Mouse (Mus musculus): ENCODE results near the gene Eps15l1. TPM values are rescaled to one million over a fixed set of nuclear protein-coding genes. Genes with fewer than 3 reads are reported as not detected.
A peak's percentile ranks its signal among the peaks of the same experiment; 100 is the strongest.

The Eps15l1 gene
- 52.6 and 54.2 TPM in 2 replicates for polyA plus RNA-seq (2015; fragmentation: Nextera tagmentation; extraction: Ambion mirVana)

DNA sequence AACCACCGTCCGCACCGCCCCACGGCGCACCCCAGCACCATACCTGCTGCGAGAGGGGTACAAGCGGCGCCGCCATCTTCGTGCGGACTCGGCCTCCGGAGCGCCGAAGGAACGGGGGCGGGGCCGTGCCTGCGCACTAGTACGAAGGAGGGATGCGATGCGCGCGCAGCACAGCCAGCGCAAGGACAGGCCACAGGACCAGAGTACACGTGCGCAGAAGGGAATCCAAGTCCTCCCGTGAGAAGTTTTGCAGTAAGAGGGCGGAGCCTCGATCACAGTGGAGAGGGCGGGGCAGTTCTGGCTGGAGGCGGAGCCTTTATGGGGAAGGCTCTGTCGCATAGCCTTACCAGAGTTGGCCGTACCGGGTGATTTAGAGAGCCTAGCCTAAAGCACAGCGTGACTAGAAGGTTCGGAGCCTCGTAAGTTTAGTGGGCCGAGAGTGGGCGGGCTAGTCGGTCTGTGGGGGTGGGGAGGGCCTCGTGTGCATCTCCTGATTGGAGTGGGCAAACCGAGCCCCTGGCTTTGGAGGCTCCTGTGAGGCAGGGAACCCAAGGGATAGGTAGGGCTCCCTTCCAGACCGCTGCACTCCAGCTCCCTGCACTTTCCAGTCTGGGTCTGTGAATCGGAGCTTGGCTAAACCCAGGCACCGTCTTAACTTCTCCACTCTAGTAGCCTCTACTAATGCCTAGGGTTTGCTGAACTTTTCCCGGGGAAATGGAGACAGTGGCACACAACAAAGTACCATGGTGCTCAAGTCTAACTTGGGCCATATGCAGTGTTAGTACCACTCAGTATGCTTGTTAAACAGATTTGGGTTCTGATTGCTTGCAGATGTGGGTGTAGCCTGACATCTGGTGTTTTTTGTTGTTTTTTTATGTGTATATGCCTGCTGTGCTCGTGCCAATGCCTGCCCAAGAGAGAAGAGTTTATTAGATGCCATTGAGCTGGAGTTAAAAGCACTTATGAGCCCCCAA is at the start of gene Eps15l1:
Gene Eps15l1 (minus strand): TSS at position 99 of the 974 bp plus-strand sequence.
- H3K4me1 ChIP-seq (ENCODE audit: control insufficient read depth, insufficient read depth, low read length): peaks cover 23% of the 10 kb centered on the region
- H3K4me2 ChIP-seq (ENCODE audit: low read depth, low read length): peak within 1 kb of the TSS; percentile 73
- no peaks in the 10 kb centered on the region for H3K36me3 ChIP-seq (ENCODE audit: control insufficient read depth, insufficient read depth, low read length)
- under 1% methylated on average over 48 of the region's 48 CpGs for WGBS
- H3K27ac ChIP-seq (ENCODE audit: low read length): peak within 1 kb of the TSS; percentile 90
- no peaks in the 10 kb centered on the region for H3K9me3 ChIP-seq (replicated peaks; ENCODE audit: control insufficient read depth, low read length)
- ATAC-seq (ENCODE audit: insufficient read depth, low FRiP score): peak; percentile 98
- peak within 1 kb of the TSS; percentile 78 for H3K4me3 ChIP-seq (replicated peaks; ENCODE audit: low read length)
- H3K9ac ChIP-seq (ENCODE audit: low read length): peak within 1 kb of the TSS; percentile 94
- H3K27me3 ChIP-seq (ENCODE audit: control insufficient read depth, insufficient read depth, low read length): no peaks in the 10 kb centered on the region

DNA sequence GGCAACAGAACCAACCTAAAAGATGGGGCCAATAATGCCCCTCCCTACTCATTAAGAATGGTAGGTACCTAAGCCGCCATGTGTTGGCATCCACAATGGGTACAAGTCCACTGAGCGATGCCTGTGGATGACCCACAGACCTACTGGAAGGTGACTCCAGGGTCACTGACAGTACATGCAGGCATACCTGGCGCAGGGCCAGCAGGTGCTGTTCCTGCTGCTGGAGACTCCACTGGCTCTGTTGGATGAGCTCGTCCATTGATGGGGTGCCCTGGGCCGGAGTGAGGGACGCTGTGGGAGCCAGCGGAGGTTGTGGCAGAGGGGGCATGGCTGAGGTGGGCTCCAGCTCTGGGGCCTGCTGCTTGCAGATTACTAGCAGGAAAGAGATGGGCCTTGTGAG is 49.4 kb upstream of the Eps15l1 start:
- Histone ChIP-seq H3K4me3 (replicated peaks; ENCODE audit: low read length) (no peak overlapping the region), H3K9me3 (replicated peaks; ENCODE audit: control insufficient read depth, low read length) (no peaks in the 10 kb centered on the region), H3K9ac (ENCODE audit: low read length) (no peak overlapping the region), H3K4me1 (ENCODE audit: control insufficient read depth, insufficient read depth, low read length) (peaks cover 8% of the 10 kb centered on the region), H3K36me3 (ENCODE audit: control insufficient read depth, insufficient read depth, low read length) (peaks cover 55% of the 10 kb centered on the region), H3K27ac (ENCODE audit: low read length) (no peak overlapping the region), H3K27me3 (ENCODE audit: control insufficient read depth, insufficient read depth, low read length) (no peaks in the 10 kb centered on the region), H3K4me2 (ENCODE audit: low read depth, low read length) (no peak overlapping the region)
- WGBS: 91% methylated on average over 7 of the region's 7 CpGs
- ATAC-seq (ENCODE audit: insufficient read depth, low FRiP score): no peak

DNA sequence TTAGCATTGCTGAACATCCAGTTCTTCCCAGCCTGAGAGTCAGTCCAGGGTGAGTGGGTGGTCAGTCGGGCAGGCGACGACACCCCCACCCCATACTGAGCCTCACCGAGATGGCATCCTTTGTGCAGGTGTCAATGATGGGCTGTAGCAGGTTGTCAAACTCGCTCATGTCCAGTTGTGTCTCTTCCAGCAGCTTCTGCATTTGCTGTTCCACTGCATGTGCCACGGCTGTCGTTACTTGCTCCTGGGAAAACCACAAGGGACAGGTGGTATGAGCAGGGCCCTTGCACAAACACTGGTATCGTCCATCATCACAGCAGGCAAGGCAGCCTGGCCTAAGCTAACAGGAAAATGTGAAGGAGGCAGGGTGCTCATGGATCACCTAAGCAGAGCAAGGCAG is 48.7 kb upstream of the Eps15l1 start:
- Histone ChIP-seq H3K4me2 (ENCODE audit: low read depth, low read length) (no peak overlapping the region), H3K4me1 (ENCODE audit: control insufficient read depth, insufficient read depth, low read length) (peaks cover 7% of the 10 kb centered on the region), H3K27ac (ENCODE audit: low read length) (no peak overlapping the region), H3K36me3 (ENCODE audit: control insufficient read depth, insufficient read depth, low read length) (peaks cover 55% of the 10 kb centered on the region), H3K9ac (ENCODE audit: low read length) (no peak overlapping the region), H3K9me3 (replicated peaks; ENCODE audit: control insufficient read depth, low read length) (no peaks in the 10 kb centered on the region), H3K4me3 (replicated peaks; ENCODE audit: low read length) (no peak overlapping the region), H3K27me3 (ENCODE audit: control insufficient read depth, insufficient read depth, low read length) (no peaks in the 10 kb centered on the region)
- 92% methylated on average over 8 of the region's 8 CpGs for WGBS
- no peak for ATAC-seq (ENCODE audit: insufficient read depth, low FRiP score)

DNA sequence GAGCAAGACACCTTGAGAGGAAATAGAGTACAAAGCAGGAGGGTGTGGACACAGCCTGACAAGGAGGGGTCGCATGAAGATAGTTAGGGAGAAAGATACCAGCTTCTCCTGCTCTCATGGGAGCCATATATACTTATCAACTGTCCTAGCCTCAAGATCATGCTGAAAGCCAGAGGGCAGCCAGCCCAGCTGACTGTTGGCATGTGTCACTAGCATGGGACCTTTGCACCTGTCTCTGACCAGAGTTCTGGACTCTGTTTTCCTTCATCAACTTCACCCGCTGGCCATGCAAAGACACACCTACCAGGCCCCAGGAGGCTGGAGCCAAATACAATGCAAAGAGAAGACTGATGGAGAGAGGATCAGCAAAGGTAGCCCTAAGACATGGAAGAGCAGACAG is 48.0 kb upstream of the Eps15l1 start:
- Histone ChIP-seq H3K27ac (ENCODE audit: low read length) (no peak overlapping the region), H3K4me1 (ENCODE audit: control insufficient read depth, insufficient read depth, low read length) (peaks cover 7% of the 10 kb centered on the region), H3K9ac (ENCODE audit: low read length) (no peak overlapping the region), H3K27me3 (ENCODE audit: control insufficient read depth, insufficient read depth, low read length) (no peaks in the 10 kb centered on the region), H3K9me3 (replicated peaks; ENCODE audit: control insufficient read depth, low read length) (no peaks in the 10 kb centered on the region), H3K36me3 (ENCODE audit: control insufficient read depth, insufficient read depth, low read length) (peaks cover 55% of the 10 kb centered on the region), H3K4me3 (replicated peaks; ENCODE audit: low read length) (no peak overlapping the region), H3K4me2 (ENCODE audit: low read depth, low read length) (no peak overlapping the region)
- 87% methylated on average over 2 of the region's 2 CpGs for WGBS
- ATAC-seq (ENCODE audit: insufficient read depth, low FRiP score): no peak

DNA sequence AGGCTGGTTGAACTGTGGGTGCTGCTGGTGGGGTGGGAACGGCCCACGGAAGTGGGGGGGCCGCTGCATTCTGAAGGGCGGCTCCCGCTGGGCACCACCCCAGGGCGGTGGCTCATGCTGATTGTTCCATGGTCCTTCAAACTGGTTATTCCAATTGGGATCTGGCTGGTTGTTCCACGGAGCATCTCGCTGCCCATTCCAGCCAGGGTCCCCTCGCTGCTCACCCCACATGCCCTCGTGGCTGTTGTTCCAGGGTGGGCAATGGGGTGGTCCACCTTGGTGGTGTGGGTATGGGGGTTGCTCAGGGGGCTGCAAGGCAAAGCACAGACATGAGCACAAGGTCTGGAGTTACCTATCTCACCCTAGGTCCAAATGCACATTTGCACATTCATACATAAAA is 43.0 kb upstream of the Eps15l1 start:
- peaks cover 61% of the 10 kb centered on the region for H3K36me3 ChIP-seq (ENCODE audit: control insufficient read depth, insufficient read depth, low read length)

DNA sequence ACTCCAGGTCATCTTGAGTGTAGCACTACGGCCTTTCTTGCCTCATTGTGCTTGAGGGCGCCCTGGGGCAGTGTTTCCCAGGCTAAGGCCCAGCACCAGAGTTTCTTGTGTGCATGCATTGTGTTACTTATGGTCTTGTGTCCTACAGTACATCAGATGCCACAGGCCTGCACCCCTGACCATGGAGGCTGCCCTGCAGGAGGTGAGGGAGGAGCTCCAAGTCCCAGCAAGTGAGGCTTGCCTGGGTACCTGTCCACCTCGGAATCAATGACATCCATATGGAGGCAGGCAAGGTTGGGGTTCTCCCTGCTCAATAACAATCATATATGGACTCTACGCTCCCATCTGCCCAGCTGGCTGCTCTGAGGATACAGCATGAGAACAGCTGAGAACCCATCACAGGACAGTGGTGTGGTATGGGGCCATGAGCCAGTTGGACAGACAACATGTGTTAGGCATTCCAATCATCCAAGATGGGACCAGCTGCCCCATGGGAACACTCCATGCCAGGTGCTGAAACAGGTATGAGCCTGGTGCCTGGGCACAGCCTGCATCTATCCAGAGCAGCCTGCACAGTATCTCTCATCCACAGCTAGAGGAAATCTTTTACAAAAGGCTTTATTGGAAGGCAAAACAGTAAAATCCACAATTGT is 38.7 kb upstream of the Eps15l1 start:
- peaks cover 38% of the 10 kb centered on the region for H3K36me3 ChIP-seq (ENCODE audit: control insufficient read depth, insufficient read depth, low read length)
- no peak overlapping the region for H3K4me3 ChIP-seq (replicated peaks; ENCODE audit: low read length)
- ATAC-seq (ENCODE audit: insufficient read depth, low FRiP score): no peak
- H3K4me1 ChIP-seq (ENCODE audit: control insufficient read depth, insufficient read depth, low read length): no peaks in the 10 kb centered on the region
- 89% methylated on average over 4 of the region's 4 CpGs for WGBS
- no peak overlapping the region for H3K9ac ChIP-seq (ENCODE audit: low read length)
- H3K9me3 ChIP-seq (replicated peaks; ENCODE audit: control insufficient read depth, low read length): no peaks in the 10 kb centered on the region
- H3K27me3 ChIP-seq (ENCODE audit: control insufficient read depth, insufficient read depth, low read length): no peaks in the 10 kb centered on the region
- no peak overlapping the region for H3K27ac ChIP-seq (ENCODE audit: low read length)
- no peak overlapping the region for H3K4me2 ChIP-seq (ENCODE audit: low read depth, low read length)

More for the DNA sequence above, 43.0 kb upstream of the Eps15l1 start:
- Histone ChIP-seq H3K27me3 (ENCODE audit: control insufficient read depth, insufficient read depth, low read length) (no peaks in the 10 kb centered on the region), H3K9me3 (replicated peaks; ENCODE audit: control insufficient read depth, low read length) (no peaks in the 10 kb centered on the region), H3K4me2 (ENCODE audit: low read depth, low read length) (no peak overlapping the region), H3K4me3 (replicated peaks; ENCODE audit: low read length) (no peak overlapping the region), H3K27ac (ENCODE audit: low read length) (no peak overlapping the region), H3K4me1 (ENCODE audit: control insufficient read depth, insufficient read depth, low read length) (no peaks in the 10 kb centered on the region), H3K9ac (ENCODE audit: low read length) (no peak overlapping the region)
- 93% methylated on average over 10 of the region's 10 CpGs for WGBS
- ATAC-seq (ENCODE audit: insufficient read depth, low FRiP score): no peak

DNA sequence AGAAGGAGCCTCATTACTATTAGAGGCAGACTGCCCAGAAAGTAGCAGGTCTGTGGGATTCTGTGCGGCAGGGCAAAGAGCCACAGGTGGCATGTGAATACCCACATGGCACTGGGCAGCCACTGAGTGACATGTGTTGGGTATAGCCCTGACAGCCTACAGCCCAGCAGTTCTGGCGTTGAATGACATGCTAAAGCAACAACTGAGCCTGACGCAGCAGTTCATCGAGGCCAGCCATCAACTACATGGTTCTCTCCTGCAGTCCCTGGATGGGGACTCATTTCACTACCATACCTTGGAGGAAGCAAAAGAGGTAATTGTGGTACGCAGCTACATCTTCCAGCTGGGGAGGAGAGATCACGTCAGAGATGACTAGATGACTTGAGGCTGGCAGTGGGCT is 37.2 kb upstream of the Eps15l1 start:
- no peak for ATAC-seq (ENCODE audit: insufficient read depth, low FRiP score)
- Histone ChIP-seq H3K9ac (ENCODE audit: low read length) (no peak overlapping the region), H3K9me3 (replicated peaks; ENCODE audit: control insufficient read depth, low read length) (no peaks in the 10 kb centered on the region), H3K4me2 (ENCODE audit: low read depth, low read length) (no peak overlapping the region), H3K36me3 (ENCODE audit: control insufficient read depth, insufficient read depth, low read length) (peaks cover 37% of the 10 kb centered on the region), H3K27ac (ENCODE audit: low read length) (no peak overlapping the region), H3K27me3 (ENCODE audit: control insufficient read depth, insufficient read depth, low read length) (no peaks in the 10 kb centered on the region), H3K4me1 (ENCODE audit: control insufficient read depth, insufficient read depth, low read length) (no peaks in the 10 kb centered on the region), H3K4me3 (replicated peaks; ENCODE audit: low read length) (no peak overlapping the region)
- 82% methylated on average over 6 of the region's 6 CpGs for WGBS

DNA sequence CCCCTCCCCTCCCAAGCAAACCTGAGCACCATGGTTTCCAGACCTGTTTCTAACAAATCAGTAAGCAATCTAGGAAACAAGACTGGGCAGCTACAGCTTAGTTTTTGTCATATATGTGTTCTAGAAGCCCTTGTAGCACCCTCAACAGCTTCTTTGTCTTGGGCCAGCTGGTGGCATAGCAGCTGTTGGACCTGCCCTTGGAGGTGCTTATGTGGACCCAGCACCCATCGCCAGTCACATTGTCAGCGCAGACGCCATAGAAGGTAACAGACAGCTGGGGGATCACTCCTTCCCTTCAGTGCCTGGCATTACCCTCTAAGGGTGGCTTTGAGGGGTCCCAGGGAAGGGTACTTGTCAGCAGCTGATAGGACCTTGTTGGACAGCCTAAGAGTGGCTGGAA is 36.5 kb upstream of the Eps15l1 start:
- Histone ChIP-seq H3K27me3 (ENCODE audit: control insufficient read depth, insufficient read depth, low read length) (no peaks in the 10 kb centered on the region), H3K9me3 (replicated peaks; ENCODE audit: control insufficient read depth, low read length) (no peaks in the 10 kb centered on the region), H3K36me3 (ENCODE audit: control insufficient read depth, insufficient read depth, low read length) (peaks cover 30% of the 10 kb centered on the region), H3K9ac (ENCODE audit: low read length) (no peak overlapping the region), H3K4me1 (ENCODE audit: control insufficient read depth, insufficient read depth, low read length) (no peaks in the 10 kb centered on the region), H3K4me3 (replicated peaks; ENCODE audit: low read length) (no peak overlapping the region), H3K4me2 (ENCODE audit: low read depth, low read length) (no peak overlapping the region), H3K27ac (ENCODE audit: low read length) (no peak overlapping the region)
- ATAC-seq (ENCODE audit: insufficient read depth, low FRiP score): no peak
- WGBS: 93% methylated on average over 3 of the region's 3 CpGs

DNA sequence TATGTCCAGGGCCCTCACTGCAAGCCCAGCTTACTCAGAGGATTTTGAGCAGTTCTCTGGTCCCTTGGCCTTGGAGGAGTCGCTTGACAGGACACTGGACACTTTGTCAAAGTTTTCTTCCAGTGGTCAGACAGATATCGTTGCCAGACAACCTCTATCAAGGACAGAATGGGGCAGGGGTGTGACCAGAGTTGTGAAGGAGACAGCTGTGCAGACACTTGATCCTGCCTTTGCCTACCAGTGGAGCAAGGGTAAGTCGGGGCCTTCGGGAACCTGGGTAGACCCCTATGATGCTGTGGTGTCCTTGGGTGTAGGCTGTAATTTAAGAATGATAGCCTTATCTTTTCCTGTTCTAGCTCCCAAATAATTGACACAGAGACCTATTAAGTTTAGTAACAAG is 34.1 kb upstream of the Eps15l1 start:
- ATAC-seq (ENCODE audit: insufficient read depth, low FRiP score): no peak
- WGBS: 77% methylated on average over 4 of the region's 4 CpGs
- no peak overlapping the region for H3K4me3 ChIP-seq (replicated peaks; ENCODE audit: low read length)
- no peaks in the 10 kb centered on the region for H3K27me3 ChIP-seq (ENCODE audit: control insufficient read depth, insufficient read depth, low read length)
- no peaks in the 10 kb centered on the region for H3K4me1 ChIP-seq (ENCODE audit: control insufficient read depth, insufficient read depth, low read length)
- H3K36me3 ChIP-seq (ENCODE audit: control insufficient read depth, insufficient read depth, low read length): peaks cover 13% of the 10 kb centered on the region
- H3K27ac ChIP-seq (ENCODE audit: low read length): no peak overlapping the region
- no peak overlapping the region for H3K9ac ChIP-seq (ENCODE audit: low read length)
- H3K4me2 ChIP-seq (ENCODE audit: low read depth, low read length): no peak overlapping the region
- H3K9me3 ChIP-seq (replicated peaks; ENCODE audit: control insufficient read depth, low read length): no peaks in the 10 kb centered on the region

All from stomach, embryonic 16.5 days (tissue).